Mouse (Mus musculus): ENCODE measurements at regions not wholly inside any gene's neighbourhood (a gene's known extent, or its start where the extent isn't known, plus 50 kb on each side); places are given as distances from the start of the nearest gene placed in this dataset.

- no peak for DNase-seq
Observed at GRCm38 (mm10) chr8:125325736-125326135, 243.9 kb downstream of the Sipa1l2 start.

GRCm38 (mm10) chr8:125322561-125322960, 247.0 kb downstream of the Sipa1l2 start:
- no peak for DNase-seq

- DNase-seq = no peak
Observed at GRCm38 (mm10) chr8:125317584-125317991, 252.0 kb downstream of the Sipa1l2 start.

- DNase-seq = no peak
Observed at GRCm38 (mm10) chr8:125315736-125316135, 253.9 kb downstream of the Sipa1l2 start.

GRCm38 (mm10) chr8:125314996-125315395, 254.6 kb downstream of the Sipa1l2 start:
- DNase-seq = no peak

- peak; percentile 54 for DNase-seq
Observed at GRCm38 (mm10) chr8:125314221-125314984, 255.2 kb downstream of the Sipa1l2 start.

GRCm38 (mm10) chr8:125311228-125312053, 257.4 kb downstream of the Disc1 start:
- DNase-seq = no peak
